Mouse (Mus musculus) kidney, postnatal 0 days (tissue): Measurements from ENCODE around the gene 9130019O22Rik. TPM values are rescaled to one million over a fixed set of nuclear protein-coding genes. Genes with fewer than 3 reads are reported as not detected.
"Not testable (repeated sequence)": the region's sequence is repeated elsewhere in the genome, so short reads cannot be mapped to it uniquely, and the experiment has no call there.

ENCODE experiments used
- ATAC-seq: fragments of 200-750 bp; cut with Nextera tagmentation; replicated peaks from 2 replicates; pipeline ENCODE4 v1.8.0; 2017; ENCODE audit warnings: low read depth, moderate number of reproducible peaks, moderate TSS enrichment, moderate library complexity; ENCODE audit not compliant: low FRiP score
- DNase-seq: peaks from one replicate; pipeline ENCODE4 v3.0.0-alpha.2; 2016; ENCODE audit warnings: low spot score
- H3K27ac ChIP-seq: fragments of 300-500 bp; sonication (generic); 2 replicates; pipeline ENCODE4 v1.5.1; 2014; ENCODE audit warnings: mild to moderate bottlenecking
- H3K27me3 ChIP-seq: fragments of 300-500 bp; sonication (generic); 2 replicates; pipeline ENCODE4 v1.6.1; 2014; ENCODE audit warnings: low read length, mixed read lengths; ENCODE audit not compliant: insufficient read depth
- H3K36me3 ChIP-seq: fragments of 300-500 bp; sonication (generic); 2 replicates; pipeline ENCODE4 v1.6.1; 2014; ENCODE audit warnings: low read length, mixed read lengths; ENCODE audit not compliant: insufficient read depth
- H3K4me1 ChIP-seq: fragments of 300-500 bp; sonication (generic); replicated peaks from 2 replicates; pipeline ENCODE4 v1.6.1; 2014; ENCODE audit warnings: antibody characterized with exemption, low read length, mixed read lengths; ENCODE audit not compliant: insufficient read depth
- H3K4me2 ChIP-seq: fragments of 300-500 bp; sonication (generic); 2 replicates; pipeline ENCODE4 v1.6.1; 2014; ENCODE audit warnings: mild to moderate bottlenecking, low read length, moderate library complexity, mixed read lengths
- H3K4me3 ChIP-seq: fragments of 300-500 bp; sonication (generic); replicated peaks from 2 replicates; pipeline ENCODE4 v1.5.1; 2014; ENCODE audit warnings: low read depth, low read length
- H3K9ac ChIP-seq: fragments of 300-500 bp; sonication (generic); 2 replicates; pipeline ENCODE4 v1.6.1; 2014; ENCODE audit warnings: low read depth, low read length
- H3K9me3 ChIP-seq: fragments of 300-500 bp; sonication (generic); replicated peaks from 2 replicates; pipeline ENCODE4 v1.6.1; 2016; ENCODE audit warnings: low read length, inconsistent platforms, mixed read lengths
- CTCF ChIP-seq: IDR thresholded peaks from 2 replicates; pipeline ENCODE4 v1.5.1; 2016; ENCODE audit warnings: antibody characterized with exemption, low read depth, mild to moderate bottlenecking, moderate library complexity
- WGBS: fragments of 180-500 bp; shearing (Covaris S2); extraction: QIAGEN DNeasy Blood & Tissue Kit; methylation state at CpG from one replicate; pipeline ENCODE4 v1.1.7; 2014; 5-methylcytosine and 5-hydroxymethylcytosine counted together
- polyA plus RNA-seq: library from polyadenylated mRNA; unstranded; fragments of >200 nt; fragmentation: Nextera tagmentation; extraction: Ambion mirVana; gene quantifications from 2 replicates; pipeline ENCODE4 v1.2.1, GENCODE M21; 2015

9130019O22Rik gene
- polyA plus RNA-seq, 1 experiment from 2014 or later, result 4.8 TPM

GRCm38 (mm10) chr7:127421388-127422191 lies 34.6 kb upstream of the 9130019O22Rik start, which contains the start of gene Zfp688:
TSS of gene Zfp688 (minus strand) at chr7:127422068.
- H3K4me3 ChIP-seq, result peak within 1 kb of the TSS; percentile 85
- peak within 1 kb of the TSS; percentile 96 for H3K4me2 ChIP-seq
- ATAC-seq, result peak; percentile 92
- peaks cover 13% of the 10 kb centered on the region; the same call in 1 of the 2 replicates for H3K4me1 ChIP-seq
- no peaks in the 10 kb centered on the region for H3K36me3 ChIP-seq
- H3K27ac ChIP-seq, result peak within 1 kb of the TSS; percentile 75; the same call in 1 of the 2 replicates
- peak; percentile 23; the same call in 1 of the 2 replicates for TF ChIP-seq CTCF
- H3K27me3 ChIP-seq, result no peaks in the 10 kb centered on the region
- DNase-seq, result peak; percentile 95
- H3K9ac ChIP-seq, result peak within 1 kb of the TSS; percentile 86
- under 1% methylated on average over 48 of the region's 48 CpGs for WGBS
- H3K9me3 ChIP-seq, result no peaks in the 10 kb centered on the region

GRCm38 (mm10) chr7:127411418-127411817 lies 24.5 kb upstream of the 9130019O22Rik start:
- no peak overlapping the region for H3K4me3 ChIP-seq
- ATAC-seq (no peak), DNase-seq (no peak)
- no peaks in the 10 kb centered on the region for H3K27me3 ChIP-seq
- no peak overlapping the region for H3K27ac ChIP-seq
- H3K9me3 ChIP-seq, result no peaks in the 10 kb centered on the region
- TF ChIP-seq CTCF, result no peak
- 87% methylated on average over 2 of the region's 2 CpGs for WGBS
- no peak overlapping the region for H3K4me2 ChIP-seq
- no peaks in the 10 kb centered on the region for H3K36me3 ChIP-seq
- no peak overlapping the region for H3K9ac ChIP-seq
- H3K4me1 ChIP-seq, result no peaks in the 10 kb centered on the region

- Histone ChIP-seq H3K4me3 (peak within 1 kb of the TSS; percentile 38), H3K9ac (peak within 1 kb of the TSS; percentile 59), H3K27ac (peak within 1 kb of the TSS; percentile 78), H3K4me2 (peak within 1 kb of the TSS; percentile 68)
- DNase-seq (peak; percentile 96), ATAC-seq (peak; percentile 88)
- H3K4me1 ChIP-seq, H3K36me3 ChIP-seq, H3K9me3 ChIP-seq, H3K27me3 ChIP-seq: not testable (repeated sequence)
- peak; percentile 88 for TF ChIP-seq CTCF
- WGBS, result 3% methylated on average over 40 of the region's 40 CpGs
Measured at GRCm38 (mm10) chr7:127406002-127406987, 19.3 kb upstream of the 9130019O22Rik start, which contains the start of gene Zfp764. TSS of gene Zfp764 (minus strand) at chr7:127406822.

GRCm38 (mm10) chr7:127404101-127404500 lies 17.1 kb upstream of the 9130019O22Rik start:
- not testable (repeated sequence) for H3K9me3 ChIP-seq, H3K36me3 ChIP-seq

GRCm38 (mm10) chr7:127402980-127403379 lies 16.0 kb upstream of the 9130019O22Rik start:
- no peaks in the 10 kb centered on the region for H3K36me3 ChIP-seq
- peak; percentile 13; the same call in 1 of the 2 replicates for TF ChIP-seq CTCF
- H3K4me2 ChIP-seq, result no peak overlapping the region
- no peaks in the 10 kb centered on the region for H3K27me3 ChIP-seq
- no peak overlapping the region for H3K4me3 ChIP-seq
- no peak overlapping the region for H3K27ac ChIP-seq
- no peaks in the 10 kb centered on the region for H3K4me1 ChIP-seq
- no peak for DNase-seq
- H3K9me3 ChIP-seq, result no peaks in the 10 kb centered on the region
- ATAC-seq, result no peak
- WGBS, result 57% methylated on average over 2 of the region's 2 CpGs
- H3K9ac ChIP-seq, result no peak overlapping the region

More at GRCm38 (mm10) chr7:127404101-127404500, 17.1 kb upstream of the 9130019O22Rik start:
- H3K27me3 ChIP-seq, H3K4me3 ChIP-seq, H3K27ac ChIP-seq, H3K4me1 ChIP-seq, ATAC-seq, H3K4me2 ChIP-seq, DNase-seq, H3K9ac ChIP-seq: not testable (repeated sequence)
- WGBS, result 74% methylated on average over 6 of the region's 6 CpGs

GRCm38 (mm10) chr7:127400355-127400754 lies 13.4 kb upstream of the 9130019O22Rik start:
- TF ChIP-seq CTCF, result no peak
- Histone ChIP-seq H3K27ac (no peak overlapping the region), H3K36me3 (no peaks in the 10 kb centered on the region), H3K4me2 (no peak overlapping the region), H3K9ac (no peak overlapping the region), H3K27me3 (no peaks in the 10 kb centered on the region), H3K4me1 (no peaks in the 10 kb centered on the region), H3K4me3 (no peak overlapping the region), H3K9me3 (no peaks in the 10 kb centered on the region)
- DNase-seq (no peak), ATAC-seq (no peak)
- WGBS, result 55% methylated on average over 3 of the region's 3 CpGs
